Mouse (Mus musculus): ENCODE measurements around the gene Gm21788.
"Not testable (repeated sequence)": the region's sequence is repeated elsewhere in the genome, so short reads cannot be mapped to it uniquely, and the experiment has no call there.

Gene Gm21788

GRCm38 (mm10) chrY:7404710-7405109, at the start of gene Gm21788:
Gene Gm21788 (plus strand): TSS chrY:7405010.
- DNase-seq (ENCODE audit: extremely low read depth, insufficient read length, low spot score) = not testable (repeated sequence)
